Mouse (Mus musculus) cerebellum, adult 11-12 months (tissue): ENCODE measurements at regions not wholly inside any gene's neighbourhood (a gene's known extent, or its start where the extent isn't known, plus 50 kb on each side); places are given as distances from the start of the nearest gene placed in this dataset.

Experiments used
- DNase-seq: peaks from one replicate; pipeline ENCODE4 v3.0.0; 2022

DNA sequence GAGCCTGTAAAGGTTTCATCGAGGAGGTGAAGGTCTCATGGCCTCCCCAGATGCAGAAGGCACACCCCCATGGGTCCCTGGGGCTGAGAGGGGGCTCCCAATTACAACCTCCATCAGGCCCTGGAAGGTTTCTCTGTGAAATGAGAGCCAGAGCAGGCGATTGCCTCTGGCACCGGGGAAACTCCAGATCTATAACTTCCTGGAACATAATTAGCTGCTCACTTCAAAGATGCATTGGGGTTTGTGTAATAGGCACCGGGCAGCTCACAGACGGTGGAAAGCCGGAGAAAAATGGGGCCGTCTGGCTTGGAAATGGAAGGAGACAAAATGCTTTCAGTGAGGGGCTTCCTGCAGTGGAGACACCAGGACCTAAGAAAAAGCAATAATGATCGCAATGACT is 151.2 kb upstream of the Mvb12b start:
- DNase-seq, result no peak

DNA sequence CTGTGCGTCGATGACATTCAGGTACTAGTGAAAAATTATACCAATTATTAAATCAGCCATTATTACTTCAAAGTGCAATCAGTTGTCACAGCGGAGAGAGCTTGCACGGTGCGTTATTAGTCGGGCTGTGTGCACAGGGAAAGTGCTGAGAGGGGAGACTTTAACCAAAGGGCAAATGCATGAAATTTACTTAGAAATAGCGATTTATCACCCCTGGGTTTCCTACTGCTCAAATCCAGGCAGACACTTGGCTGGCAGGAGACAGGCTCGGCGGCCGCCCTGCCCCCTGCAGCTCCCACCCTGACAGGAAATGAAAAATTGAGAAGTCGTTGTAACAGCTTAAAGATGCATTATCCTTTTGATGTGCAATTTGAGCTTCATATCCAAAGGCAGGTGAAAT is 145.5 kb upstream of the Mvb12b start:
- DNase-seq, result no peak

DNA sequence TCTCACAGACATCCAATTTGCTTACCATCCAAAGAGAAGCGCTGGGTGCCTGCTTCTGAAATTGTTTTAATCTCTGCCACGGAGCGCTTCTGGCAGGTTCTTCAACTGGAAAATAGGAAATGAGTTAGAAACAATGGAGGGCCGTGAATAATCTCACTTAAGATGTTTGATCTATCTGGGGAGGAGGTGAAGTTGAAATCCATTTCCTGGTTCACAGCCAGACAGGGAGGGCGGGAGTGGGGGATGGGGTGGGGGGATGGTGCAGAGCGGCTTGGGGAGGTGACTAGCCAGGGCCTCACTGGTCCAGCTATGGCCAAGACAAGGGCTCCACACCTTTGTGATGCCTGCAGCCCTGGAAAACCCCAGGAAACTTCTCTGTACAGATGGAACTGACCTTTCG is 143.7 kb upstream of the Mvb12b start:
- DNase-seq, result no peak

DNA sequence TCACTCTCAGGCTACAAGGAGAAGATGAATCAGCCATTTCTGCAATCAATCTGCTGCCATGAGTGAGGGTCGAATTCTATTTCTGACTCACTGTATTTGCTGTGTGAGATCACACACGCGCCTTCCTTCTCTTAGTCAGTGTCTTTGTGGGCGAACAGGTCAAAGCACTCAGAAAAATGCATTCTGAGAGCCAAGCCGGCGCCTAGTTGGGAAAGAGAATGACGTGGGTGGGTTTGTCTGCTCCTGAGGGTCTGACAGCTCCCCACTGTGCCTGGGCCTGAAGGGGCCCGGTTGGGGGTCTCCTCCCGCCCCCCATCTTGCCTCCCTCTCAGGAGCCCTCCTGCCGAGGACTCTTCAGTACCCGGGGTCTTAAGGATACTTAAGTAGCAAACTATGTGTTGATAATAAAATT is 143.3 kb upstream of the Mvb12b start:
- no peak for DNase-seq

DNA sequence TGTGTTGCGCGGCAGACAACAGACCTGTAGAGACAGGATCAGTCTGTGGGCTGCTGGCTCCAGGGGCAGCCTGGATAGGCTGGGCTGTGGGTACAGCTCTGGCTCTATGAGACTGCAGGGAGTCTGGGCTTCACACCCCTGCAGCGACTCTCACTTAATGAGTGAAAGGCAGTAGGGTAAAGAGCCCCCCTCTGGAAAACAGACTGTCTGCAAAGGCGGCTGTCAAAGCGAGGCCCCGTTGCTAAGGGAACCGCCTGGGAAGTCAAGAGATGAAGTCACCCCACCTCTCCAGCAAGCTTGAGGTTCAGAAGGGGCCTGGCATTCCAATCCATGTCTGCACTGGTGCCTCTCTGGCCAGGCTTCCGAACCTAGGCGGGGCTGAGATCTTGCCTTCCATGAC is 139.7 kb upstream of the Mvb12b start:
- DNase-seq, result no peak

DNA sequence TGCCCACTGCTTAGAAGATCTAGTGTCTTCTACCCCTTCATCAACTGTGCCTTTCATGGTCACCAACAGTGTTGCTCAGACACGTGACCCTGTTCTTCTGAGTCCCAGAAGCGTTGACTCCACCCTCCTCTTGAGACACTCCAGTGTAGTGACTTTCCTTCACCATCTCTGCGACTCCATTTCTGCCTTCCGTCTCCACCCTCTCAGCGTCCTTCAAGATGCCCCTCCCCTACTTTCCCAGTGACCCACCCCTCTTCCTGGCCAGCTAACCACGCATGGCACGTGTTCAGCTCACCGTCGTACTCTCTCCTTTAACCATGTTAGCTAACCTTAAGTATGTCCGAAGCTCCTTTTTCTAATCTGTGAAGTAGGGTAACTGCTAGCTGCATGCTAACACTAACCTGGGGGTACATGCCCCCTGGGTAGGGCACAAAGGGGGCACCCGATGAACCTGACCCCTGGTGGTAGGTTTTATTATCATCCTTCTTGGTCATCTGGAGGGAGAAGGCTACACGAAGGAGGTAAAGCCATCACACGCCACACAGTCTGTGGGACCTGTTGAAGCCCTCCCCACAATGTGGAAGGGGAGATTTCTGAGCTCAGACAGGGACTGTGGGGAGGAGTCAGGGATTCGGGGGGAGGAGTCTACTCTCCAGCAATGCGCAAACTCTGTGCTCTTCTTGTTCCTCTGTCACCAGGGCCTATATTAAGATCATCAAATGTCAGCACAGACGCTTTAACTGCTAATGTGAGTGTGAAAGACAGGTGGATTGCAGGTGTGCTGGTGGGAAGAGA is 139.0 kb upstream of the Mvb12b start:
- no peak for DNase-seq

DNA sequence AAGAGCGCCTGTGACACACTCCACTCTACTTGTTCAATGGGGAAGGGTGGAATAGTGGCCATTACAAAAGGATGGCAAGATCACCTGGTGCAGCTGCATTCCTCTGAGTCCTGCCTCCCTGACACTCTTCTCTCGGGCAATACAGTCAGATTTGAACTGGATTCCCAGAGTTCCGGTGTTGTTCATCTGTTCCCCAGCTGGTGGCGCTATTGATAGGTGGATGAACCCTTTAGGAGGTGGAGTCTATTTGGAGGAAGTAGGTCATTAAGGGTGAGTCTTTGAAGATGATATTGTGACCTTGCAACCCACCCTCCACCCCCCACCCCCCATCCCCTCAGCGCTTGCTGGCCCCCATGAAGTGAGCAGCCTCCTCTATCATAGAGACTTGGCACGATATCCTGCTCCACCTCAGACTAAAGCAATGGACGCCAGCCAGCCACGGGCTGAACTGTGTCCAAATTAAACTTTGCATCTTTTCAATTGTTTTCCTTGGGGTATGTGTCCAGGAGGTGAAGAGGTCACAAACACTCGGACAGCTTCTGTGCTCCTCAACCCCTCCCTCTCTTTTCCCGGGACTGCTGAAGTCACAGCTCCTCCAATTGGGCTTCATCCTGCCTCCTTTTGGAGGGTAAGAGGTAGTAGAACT is 138.1 kb upstream of the Mvb12b start:
- peak; percentile 34 for DNase-seq

DNA sequence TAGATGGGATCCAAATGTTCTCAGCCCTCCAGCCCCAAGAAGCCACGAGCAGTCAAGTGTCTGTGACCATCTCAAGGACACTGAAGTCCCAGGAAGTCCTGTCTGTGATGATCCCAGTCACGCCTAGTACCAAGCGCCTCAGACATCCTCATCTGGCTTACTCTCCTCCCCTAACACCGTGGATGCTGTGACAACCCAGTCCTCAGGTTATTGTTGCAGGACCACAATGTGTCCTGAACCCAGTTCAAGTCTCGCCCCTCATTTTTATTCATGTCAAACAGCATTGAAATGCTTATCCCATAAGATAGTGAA is 129.4 kb upstream of the Mvb12b start:
- no peak for DNase-seq

DNA sequence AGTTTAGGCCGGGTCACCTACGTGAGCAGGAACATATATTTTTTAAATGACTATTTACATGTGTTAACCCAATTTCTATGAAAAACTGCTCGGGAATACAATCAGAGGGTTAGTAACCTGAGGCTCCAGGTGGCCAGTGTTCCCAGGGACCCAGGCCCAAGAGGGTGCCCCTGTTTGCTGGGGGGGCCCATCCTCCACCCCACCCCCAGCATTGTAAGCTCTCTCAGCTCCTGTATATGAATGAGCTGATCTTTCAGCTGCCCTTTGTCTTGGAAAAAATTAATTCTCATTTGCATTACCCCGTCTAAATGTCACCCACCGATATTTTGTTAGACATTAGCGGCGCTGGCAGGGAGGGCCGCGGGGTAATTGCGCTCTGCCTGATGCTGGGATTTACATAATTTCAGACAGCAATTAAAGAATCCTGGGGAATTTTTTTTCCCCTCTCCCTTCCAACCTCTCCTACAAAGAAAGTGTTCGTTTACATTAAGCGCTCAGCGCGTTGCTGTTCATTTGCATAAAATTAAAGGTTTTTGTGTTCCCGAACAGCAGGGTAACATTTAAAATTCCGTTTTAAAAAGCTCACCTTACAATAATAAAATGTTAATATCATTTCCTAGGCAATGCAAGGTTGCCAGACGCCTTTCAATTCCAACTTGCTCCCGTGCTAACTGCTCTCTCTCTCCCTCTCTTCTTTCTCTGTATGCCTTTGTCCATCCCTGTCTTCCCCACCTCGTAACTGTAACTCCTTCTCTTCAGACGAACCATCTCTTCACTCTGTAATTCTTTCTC is 128.8 kb upstream of the Mvb12b start:
- no peak for DNase-seq

DNA sequence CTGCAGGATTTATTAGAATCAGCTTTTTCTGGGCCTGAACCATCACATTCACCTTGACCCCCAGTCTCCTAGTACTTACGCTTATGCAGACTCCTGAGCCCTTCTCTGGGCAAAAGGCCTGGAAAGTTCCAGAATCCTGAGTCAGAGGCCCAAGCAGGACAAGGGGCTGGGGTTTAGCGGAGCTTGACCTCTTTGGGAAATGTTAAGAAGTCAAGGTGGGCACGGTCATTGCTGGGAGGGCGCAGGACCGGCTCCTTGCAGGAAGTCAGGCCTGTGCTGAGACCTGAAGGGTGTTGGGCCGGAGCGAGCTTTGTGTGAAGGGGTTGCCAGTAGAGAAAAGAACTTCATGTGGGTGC is 127.9 kb upstream of the Mvb12b start:
- DNase-seq, result no peak

DNA sequence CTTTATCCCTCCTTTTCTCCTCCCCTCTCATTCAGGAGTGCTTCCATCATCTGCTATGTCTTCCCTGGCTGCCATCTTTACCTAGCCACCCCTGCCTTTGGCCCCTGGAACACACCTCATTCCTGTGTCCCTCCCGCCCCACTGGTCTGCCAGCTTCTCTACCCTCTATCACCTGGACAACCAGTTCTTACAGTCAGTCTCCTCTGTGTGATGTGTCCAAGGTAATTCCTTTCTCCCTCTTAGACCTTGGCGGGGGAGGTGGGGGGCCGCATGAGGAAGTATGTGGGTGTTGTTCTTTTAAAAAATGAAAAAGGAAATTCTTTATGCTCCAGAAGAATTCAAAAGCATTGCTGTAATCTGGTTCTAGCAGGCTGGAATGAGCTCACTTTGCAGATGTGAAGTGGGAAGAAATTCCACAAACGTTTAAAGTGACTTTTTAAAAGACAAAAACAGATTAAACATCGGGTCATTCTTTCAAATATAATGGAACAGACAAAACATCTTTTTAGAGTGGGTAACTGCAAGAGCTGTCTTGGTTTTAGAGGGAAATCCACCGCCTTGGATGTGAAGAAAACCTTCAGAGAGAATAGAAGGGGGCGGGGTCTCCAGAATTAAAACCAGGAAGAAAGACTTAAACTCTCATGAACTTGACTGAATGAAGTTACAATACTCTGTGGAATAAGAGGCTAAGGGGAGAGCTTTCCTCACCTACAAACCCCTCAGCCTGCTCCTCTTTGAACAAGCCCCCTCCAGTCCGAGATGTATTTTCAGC is 127.3 kb upstream of the Mvb12b start:
- DNase-seq, result no peak

DNA sequence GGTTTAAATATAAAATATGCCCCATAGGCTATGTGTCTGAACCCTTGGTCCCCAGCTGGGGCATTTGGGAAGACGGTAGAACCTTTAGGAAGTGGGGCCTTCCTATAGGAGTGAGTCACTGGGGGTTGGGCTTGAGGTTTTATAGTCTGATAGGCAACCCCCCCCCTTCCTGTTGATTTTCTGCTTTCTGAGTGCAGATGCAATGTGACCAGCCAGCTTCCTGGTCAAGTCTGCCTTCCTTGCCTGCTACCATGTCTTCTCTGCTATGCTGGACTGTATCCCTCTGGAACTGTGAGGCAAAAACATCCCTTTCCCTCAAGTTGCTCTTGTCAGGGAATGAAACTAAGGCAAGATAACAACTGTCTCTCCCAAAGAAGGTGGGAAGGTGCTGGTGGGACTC is 122.4 kb upstream of the Mvb12b start:
- DNase-seq, result no peak

DNA sequence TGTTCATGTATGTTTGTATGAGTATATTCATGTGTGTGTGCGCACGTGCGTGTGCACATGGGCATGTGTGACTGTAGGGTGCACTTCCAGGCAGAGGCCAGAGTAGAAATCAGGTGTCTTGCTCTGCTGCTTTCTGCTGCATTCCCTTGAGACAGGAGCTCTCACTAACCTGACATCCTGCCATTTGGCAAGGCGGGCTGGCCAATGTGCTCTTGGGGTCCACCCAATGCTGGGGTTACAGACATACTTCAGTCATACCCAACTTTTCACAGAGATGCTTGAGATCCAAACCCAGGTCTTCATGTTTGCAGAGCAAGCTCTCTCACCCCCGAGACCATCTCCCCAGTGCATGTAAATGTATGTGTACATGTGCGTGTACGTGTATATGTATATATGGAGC is 120.2 kb upstream of the Mvb12b start:
- no peak for DNase-seq

DNA sequence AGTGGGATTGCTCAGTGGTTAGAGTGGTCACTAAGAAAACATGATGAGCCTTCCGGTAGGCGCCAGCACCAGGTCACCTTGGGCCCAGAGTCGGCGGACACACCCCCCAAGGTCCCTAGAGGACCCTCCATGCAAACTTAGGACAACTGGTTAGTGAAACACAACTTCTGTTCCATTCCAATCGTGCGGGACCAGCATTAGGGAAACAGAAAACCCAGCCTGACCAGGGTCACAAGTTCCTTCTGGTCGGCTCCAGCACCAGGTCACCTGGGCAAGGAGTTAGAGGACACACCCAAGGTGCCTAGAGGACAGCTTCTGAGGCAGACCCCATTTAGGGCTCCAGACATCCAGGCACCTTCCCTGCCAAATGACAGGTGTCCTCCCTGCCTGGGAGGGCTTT is 109.4 kb upstream of the Mvb12b start:
- no peak for DNase-seq

DNA sequence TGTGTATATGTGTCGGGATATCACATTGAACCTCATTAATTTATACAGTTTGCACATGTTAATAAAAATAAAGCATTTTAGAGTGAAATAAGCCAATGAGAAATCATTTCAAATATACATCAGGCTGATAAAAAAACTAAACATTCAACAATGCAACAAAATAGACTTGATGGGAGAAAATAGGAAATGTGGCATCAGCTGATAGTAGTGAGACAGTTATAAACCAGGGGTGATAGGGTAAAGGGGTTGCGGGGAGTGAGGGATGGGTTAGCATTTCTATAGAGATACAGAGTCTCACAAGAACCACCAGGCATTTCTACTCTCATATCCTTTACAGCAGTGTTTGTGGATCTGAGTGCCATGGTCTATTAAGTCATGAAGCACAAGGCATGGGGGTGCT is 108.6 kb upstream of the Mvb12b start:
- no peak for DNase-seq

DNA sequence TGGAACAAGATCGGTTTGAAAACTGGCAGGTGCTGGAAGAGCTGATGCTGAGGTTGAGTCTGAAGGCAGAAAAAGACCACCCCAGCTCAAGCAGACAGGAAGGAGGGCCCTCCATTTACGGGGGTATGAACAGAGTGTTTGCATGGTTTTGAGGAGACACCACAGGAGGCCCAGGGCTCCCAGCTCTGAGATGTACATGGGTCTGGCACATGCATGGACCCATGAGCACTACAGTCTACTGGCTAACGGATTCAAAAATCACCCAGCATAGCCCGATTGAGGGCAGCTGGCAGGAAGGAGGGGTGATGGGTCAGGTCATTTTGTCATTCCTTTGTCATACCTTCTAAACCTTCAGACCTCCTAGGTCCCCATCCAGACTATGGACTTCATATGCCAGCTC is 103.6 kb upstream of the Mvb12b start:
- DNase-seq, result no peak

DNA sequence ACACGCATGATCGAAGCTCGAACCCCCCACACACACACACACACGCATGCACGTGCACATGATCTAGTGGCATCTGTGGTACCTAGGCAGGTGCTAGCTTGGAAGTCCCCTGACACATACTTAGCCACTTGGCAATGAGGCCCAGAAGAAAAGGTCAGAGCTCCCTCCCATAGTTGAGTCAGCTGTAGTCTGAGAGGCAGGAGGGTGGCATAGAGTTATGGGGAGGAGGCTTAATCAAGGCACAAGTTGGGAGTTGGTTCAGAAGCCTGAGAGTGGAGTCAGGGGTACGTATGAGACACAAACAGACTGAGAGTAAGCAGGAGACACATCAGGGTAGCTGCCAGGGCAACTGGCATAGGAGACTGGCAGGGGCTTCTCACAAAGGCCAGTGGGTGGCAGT is 103.0 kb upstream of the Mvb12b start:
- DNase-seq, result no peak

DNA sequence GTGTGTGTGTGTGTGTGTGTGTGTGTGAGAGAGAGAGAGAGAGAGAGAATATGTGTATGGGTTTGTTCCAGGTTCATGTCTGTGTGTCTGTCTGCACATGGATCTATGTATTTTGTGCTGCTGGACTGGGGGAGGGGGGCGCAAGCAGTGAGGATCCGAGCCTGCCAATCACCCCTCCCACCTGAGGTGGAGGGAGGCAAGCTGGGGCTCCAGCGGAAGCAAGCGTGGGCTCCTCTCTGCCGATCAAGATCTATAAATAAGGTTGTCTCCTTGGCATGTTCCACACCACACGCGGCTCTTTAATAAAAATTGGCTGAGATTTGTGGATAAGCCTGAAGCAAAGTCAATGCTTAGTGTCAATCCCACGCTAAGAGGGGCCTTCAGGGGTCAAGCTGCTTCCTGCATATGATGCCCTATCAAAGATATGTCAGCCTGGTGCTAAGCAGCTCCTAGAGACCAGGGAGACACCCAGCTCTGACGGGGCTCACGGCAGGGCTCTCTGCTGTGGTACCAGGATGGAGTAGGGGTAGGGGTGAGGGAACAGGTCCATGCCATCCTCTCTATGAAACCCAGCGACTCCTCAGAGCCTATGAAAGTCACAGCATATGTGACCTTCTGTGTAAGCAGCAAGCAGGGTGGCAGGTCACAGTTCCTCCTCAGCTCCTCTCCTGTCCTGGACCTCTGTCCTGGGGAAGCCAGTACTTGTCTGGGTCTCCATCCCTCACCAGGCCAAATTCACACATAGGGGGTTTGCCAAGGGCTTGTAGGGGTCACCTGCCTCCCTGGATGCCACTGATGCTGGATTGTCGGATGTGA is 102.0 kb upstream of the Mvb12b start:
- DNase-seq, result no peak

DNA sequence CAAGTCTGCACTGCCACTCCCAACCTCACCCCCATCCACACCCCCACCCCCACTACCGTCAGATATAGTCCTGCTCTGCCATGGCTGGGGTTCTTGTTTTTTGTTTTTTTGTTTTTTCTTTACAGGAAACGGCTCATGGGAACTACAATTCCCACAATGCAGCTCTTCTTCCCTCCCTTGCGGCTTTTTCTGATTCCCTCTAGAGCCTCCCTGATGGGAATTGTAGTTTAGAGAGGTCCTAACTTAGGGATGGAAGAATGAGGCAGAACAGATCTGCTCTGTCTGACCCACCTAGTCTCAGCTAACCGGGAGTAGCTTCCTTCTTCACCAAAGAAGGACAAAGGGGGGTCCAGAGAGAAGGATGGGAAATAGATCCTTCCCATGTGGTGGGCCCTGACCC is 98.7 kb upstream of the Mvb12b start:
- DNase-seq, result no peak

DNA sequence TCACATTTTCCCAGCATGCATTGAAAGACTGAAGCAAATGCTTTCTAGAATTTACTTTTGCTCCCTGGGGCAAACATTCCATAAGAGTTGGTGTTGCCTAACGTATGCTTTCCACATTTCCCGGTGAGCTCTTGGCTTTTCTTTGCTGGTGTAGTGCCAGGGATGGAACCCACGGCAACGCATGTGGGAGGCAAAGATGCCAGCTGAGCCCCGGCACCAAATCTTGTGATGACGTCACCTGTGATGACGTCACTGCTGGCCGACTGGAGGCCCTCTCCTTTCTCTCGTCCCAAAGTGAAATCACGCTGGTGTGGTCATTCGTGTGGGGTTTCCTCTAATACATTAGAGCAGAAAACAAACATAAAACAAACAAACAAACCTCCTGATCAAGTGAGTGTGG is 97.6 kb upstream of the Mvb12b start:
- no peak for DNase-seq

DNA sequence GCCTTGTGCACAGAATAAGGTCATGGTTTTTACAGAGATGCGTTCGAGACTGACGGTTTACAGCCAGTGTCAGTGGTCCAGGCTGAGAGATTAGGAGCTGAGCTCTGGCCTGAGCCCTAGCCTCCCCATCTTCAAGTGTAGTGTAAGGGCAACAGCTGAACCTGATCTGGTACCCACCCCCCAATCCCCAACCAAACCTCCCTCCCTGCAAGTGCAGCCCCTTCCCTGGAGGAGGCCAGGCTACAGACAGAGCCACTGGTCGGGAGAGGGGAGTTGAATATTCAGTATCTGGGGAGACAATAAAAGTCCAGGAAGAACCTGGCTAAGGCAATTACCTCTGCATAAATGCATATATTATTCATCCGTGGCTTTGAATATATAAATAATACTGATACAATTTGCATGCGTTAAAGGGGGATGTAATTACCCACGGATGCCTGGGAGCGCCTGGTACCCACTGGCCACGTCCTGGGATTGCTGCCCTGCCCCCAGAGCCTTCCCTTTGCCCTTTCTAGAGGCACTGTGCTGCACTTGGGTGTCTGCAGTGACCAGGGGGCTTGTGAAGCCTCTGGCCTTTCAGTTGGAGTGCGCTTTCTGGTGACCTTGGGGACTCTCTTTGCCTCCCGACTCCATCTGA is 95.5 kb upstream of the Mvb12b start:
- no peak for DNase-seq

DNA sequence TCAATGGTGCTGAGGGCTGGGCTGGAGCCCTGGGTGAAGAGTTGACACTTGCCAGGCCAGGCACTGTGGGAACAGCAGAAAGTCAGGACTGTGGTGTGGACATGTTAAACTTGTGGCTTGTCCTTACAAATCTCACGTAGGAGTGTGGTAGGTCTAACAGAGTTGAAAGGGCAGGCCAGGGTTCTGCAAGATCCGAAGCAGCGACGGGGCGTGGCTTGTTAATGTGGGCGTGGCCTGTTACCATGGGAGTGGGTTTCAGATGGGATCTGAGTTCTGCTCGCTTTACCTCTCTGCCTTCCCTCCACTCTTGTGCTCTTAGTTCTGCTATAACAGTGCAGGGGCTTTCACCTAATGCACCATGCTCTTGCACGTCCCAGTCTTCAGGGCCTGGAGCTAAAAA is 94.2 kb upstream of the Mvb12b start:
- no peak for DNase-seq
